Mouse (Mus musculus) MEL (cell line): Measurements from ENCODE around the gene Frem1.

Source experiments
- CTCF ChIP-seq, 3 experiments: IDR thresholded peaks in 2 of 3; conservative IDR thresholded peaks in 1 of 3; 2 replicates each; pipeline ENCODE4 v1.5.1; 2011 to 2012; ENCODE audit warnings: low read length in 3 of 3, low read depth in 2 of 3, mild to moderate bottlenecking in 2 of 3, improper control_type of control experiment in 1 of 3, inconsistent platforms in 1 of 3, mixed read lengths in 1 of 3, moderate library complexity in 1 of 3; ENCODE audit not compliant: control insufficient read depth in 1 of 3, insufficient read depth in 1 of 3, poor library complexity in 1 of 3, severe bottlenecking in 1 of 3
- MEF2A ChIP-seq: IDR thresholded peaks from 2 replicates; pipeline ENCODE4 v1.6.1; 2014; ENCODE audit warnings: low read depth, mild to moderate bottlenecking, inconsistent platforms, low read length, improper control_type of control experiment; ENCODE audit not compliant: poor library complexity, insufficient replicate concordance, severe bottlenecking; ENCODE audit errors: extremely low read depth
- POLR2A ChIP-seq, 2 experiments: IDR thresholded peaks; 2 replicates each; pipeline ENCODE4 v1.6.1; 2011 to 2012; ENCODE audit warnings: low read length in 2 of 2, mild to moderate bottlenecking in 2 of 2, control low read depth in 1 of 2, improper control_type of control experiment in 1 of 2, low read depth in 1 of 2, moderate library complexity in 1 of 2; ENCODE audit not compliant: control insufficient read depth in 1 of 2, insufficient read depth in 1 of 2, poor library complexity in 1 of 2
- RCOR1 ChIP-seq: IDR thresholded peaks from 2 replicates; pipeline ENCODE4 v1.6.1; 2012; ENCODE audit warnings: low read depth, mild to moderate bottlenecking, inconsistent platforms, low read length, improper control_type of control experiment
- SIN3A ChIP-seq: IDR thresholded peaks from 2 replicates; pipeline ENCODE4 v1.6.1; 2012; ENCODE audit warnings: low read length, improper control_type of control experiment, inconsistent platforms
- SMC3 ChIP-seq: IDR thresholded peaks from 2 replicates; pipeline ENCODE4 v1.6.1; 2011; ENCODE audit warnings: low read depth, low read length, improper control_type of control experiment

DNA sequence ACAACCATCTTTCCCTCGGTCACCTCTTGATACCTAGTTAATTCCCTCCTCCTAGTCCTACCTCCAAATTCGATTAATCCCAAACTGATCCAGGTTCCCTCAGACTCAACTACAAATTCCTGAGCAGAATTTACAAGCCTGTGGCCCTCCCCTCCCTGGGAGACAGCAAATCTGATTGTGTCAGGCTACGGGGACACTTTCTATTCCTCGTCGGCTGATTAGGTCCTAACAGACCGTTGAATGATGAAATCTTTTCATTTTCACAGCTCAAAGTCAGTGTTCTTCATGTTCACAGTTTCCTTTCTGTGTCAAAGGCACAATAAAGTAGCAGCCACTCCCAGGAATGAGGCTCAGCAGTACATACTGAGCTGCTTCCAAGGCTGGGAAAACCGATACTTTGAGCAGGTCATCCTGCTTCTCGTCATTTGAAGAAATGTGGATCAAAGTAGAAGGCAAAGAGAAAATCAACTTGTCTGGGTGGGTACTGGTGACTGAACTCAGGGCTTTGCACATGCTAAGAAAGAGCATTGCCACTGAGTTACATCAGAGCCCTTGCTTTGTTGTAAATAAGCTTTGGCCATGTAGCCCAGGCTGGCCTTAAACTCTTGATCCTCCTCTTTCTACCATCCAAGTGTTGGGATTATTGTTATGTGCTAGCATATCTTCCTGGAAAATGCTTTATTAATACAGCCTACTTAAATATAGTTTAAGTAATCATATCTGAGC, 187.0 kb downstream of the Frem1 start:
- TF ChIP-seq CTCF (IDR thresholded peaks at IDR 0.05 in 2 of 3, conservative IDR thresholded peaks at IDR 0.05 in 1 of 3; ENCODE audit: control insufficient read depth in 1 of 3, insufficient read depth in 1 of 3, low read depth in 2 of 3, low read length in 3 of 3, poor library complexity in 1 of 3, severe bottlenecking in 1 of 3) (no peak), MEF2A (no peak), RCOR1 (no peak), POLR2A (IDR thresholded peaks at IDR 0.05; ENCODE audit: control insufficient read depth in 1 of 2, insufficient read depth in 1 of 2, low read depth in 1 of 2, low read length in 2 of 2, poor library complexity in 1 of 2) (no peak), SIN3A (no peak), SMC3 (no peak)
